Mouse (Mus musculus) thymus, postnatal 25 days (tissue): ENCODE measurements around the gene Dtx3l.
A peak's percentile ranks its signal among the peaks of the same experiment; 100 is the strongest.
"Not testable (repeated sequence)": the region's sequence is repeated elsewhere in the genome, so short reads cannot be mapped to it uniquely, and the experiment has no call there.

ENCODE experiments used
- DNase-seq: peaks from one replicate; pipeline ENCODE4 v3.0.0; 2022

Gene Dtx3l

DNA sequence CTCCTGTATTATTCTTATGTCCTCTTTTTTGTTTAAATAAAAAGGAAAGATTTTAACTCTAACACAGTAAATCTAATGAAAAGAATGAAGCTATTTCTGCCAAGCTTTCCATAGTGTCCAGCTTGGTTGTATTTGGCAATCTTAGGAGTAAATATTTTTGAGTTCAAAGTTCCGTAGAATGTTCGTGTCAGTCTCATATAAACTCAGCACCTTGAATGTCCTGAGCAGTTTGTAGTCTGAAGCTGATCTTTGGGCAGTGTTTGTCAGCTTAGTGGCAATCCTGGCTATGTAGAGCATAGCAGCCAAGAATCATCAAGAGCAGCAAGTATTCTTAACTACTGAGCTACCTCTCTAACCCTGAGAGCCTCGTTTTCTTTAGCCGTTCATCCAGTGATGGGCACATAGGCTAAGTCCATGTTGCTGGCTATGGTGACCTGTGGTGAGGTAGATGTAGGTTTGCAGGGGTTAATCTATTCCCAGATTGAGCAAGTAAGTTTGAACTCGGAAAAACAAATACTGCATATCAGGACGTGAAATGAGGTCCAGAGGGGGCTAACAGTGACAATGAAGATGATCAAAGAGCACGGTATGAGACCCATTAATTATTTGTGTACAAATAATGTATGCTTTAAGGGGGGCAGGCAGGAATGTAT is 15.3 kb downstream of the Dtx3l start:
- DNase-seq = no peak

GRCm38 (mm10) chr16:35922301-35922895 is 16.6 kb downstream of the Dtx3l start:
- DNase-seq = no peak

DNA sequence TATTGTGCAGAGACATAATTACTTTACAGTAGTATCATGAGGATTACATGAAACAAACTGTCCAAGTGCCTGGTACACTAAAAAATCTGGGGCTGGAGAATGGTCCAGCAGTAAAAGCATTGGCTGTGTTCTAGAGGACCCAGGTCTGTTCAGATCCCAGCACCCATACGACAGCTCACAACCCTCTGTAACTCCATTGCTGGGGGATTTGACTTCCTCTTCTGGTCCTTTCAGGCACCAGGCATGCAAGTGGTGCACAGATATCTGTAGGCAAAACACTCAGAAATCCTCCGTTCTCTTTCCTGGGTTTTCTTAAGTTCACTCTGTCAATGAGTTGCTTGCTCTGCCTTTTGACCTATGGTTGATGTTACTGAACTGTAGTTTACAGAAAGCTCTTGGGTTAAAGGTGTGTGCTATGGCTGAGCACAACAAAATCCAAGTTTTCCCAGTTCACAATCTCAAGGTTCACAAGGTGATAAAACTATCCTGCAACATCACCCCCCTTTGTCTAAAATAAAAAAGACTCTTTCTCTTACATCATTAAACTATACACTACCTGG is 17.2 kb downstream of the Dtx3l start:
- no peak for DNase-seq

DNA sequence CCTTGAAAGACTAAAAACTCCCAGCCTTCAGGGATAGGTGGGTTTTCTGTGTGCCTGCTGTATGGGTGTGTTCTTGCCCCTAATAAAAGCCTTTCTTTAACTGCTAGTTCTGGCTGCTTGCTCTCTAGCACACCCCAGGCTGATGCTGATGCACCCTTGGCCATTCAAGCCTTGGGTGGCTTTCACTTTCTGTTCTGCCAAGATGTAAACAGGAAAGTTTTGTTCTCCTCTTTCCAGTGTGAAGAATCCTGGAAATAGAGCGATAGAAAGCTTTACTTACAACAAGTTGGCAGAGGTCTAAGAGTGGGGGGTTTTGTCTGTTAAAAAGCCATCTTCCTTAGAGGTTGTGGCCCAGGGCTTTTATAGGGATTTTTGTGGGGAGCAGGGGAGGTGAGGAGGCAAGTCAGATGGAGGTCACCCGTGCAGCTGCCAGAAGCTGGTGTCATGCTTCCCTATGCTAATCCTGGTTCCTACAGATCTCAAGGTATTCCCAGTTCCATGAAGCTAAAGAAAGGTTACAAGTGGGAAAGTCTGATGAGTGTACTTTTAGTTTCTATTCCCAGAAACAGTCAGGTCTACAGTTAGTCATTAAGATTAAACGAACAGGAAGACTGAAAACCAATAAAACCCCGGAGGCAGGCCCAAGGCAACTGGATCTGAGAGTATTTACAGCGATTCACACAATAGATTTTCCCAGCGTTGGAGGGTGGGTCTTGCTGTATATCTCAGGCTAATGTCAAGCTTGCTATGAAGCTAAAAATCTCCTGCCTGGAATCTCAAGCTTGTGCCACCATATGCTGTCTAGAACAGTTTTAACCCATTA is 20.0 kb downstream of the Dtx3l start:
- DNase-seq = peak; percentile 47

GRCm38 (mm10) chr16:35914301-35914700 is 24.6 kb downstream of the Dtx3l start:
- no peak for DNase-seq

DNA sequence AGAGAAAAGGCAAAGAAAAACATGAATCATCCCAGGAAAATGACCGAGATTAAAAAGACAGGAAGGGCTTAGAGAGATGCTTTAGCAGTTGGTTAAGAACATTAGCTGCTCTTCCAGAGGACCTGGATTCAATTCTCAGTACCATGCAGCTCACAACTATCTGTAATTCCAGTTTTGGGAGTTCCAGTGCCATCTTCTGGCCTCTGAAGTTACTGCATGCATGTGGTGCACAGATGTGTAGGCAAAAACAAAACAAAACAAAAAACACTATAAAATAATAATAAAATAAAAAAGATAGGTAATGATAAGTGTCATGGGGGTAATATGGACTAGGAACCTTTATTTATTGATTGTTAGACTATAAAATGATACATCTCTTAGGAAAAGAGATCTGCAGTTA is 25.4 kb downstream of the Dtx3l start:
- DNase-seq = peak; percentile 34

DNA sequence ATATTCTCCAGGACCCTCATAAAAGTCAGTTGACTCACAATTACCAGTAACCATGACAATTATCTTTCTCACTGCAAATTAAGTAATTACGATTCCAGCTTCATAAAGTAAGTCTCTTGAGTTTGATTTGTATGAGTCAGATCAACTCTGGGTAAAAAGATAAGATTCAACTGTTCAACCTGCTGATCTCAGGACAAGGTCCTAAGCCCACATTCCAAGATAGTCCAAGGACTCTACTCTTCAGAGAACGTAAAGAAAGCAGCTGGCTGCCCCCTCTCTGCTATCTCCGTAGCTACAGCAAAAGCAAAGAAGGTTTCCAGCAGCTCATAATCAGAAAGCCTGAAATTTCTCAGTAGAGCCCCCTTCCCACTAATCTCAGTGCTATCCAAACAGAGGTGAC is 27.5 kb downstream of the Dtx3l start:
- no peak for DNase-seq

- no peak for DNase-seq
These were observed 31.3 kb downstream of the Dtx3l start for GRCm38 (mm10) chr16:35907432-35908201.

DNA sequence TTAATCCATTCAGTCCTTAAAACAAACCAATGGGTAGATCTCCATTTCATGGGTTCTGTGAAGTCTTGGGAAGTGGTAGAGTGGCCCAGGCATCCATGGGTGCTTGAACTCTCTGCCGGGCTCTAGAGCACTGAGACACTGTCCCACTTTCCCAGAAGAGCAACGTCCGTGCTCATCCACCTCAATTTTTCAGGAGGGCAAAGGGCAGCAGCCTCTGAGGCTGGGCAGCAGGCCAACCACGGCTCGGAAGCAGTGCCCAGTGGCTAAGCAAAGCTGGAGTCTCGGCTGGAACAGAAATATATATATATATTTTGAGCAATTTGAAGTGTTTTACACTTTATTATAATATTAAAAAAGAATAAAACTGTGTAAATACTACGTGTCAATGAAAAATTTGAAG is 32.1 kb downstream of the Dtx3l start:
- DNase-seq = no peak

DNA sequence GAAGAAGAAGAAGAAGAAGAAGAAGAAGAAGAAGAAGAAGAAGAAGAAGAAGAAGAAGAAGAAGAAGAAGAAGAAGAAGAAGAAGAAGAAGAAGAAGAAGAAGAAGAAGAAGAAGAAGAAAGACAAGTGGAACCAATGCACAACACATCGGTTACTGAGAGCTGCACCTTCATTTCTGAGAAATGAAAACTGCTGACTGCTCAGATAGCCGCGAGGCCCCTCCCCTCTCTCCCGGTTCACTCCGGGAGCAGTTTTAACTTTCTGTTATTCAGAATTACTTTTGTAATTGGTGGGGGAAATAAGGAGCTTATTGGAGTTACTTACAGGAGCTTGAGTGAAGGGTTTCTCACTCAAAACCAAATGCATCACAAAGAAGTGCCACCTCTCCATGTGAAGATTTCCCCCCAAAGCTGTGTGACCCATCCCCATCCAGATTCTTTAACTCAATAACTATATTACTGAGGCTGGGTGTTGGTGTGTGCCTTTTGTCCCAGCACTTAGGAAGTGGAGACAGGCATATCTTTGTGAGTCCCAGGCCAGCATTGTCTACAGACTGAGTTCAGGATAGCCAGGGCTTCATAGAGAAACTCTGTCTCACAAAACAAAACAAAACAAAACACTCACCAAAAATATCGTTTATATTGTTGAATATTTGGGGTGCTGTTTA is 33.0 kb downstream of the Dtx3l start:
- DNase-seq = no peak

DNA sequence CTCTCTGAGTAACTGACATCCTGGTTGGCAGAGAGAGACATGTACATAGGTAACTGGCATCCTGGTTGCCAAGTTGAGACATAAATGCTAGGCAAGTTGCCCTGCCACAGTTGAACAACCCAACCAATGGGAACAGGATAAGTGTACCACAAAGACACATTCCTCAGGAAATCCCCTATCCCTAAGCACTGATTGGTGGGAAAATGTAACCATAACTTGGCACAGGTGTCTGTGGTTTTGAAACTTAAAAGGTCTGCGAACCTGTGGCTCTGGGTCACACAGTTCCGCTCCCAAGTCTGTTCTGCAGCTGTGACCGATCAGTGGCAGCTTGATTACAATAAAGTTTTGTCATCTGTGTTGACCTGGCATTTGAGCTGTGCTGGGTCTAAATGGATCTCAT is 33.6 kb downstream of the Dtx3l start:
- DNase-seq = peak; percentile 35

GRCm38 (mm10) chr16:35904121-35904736 is 34.7 kb downstream of the Dtx3l start:
- no peak for DNase-seq

DNA sequence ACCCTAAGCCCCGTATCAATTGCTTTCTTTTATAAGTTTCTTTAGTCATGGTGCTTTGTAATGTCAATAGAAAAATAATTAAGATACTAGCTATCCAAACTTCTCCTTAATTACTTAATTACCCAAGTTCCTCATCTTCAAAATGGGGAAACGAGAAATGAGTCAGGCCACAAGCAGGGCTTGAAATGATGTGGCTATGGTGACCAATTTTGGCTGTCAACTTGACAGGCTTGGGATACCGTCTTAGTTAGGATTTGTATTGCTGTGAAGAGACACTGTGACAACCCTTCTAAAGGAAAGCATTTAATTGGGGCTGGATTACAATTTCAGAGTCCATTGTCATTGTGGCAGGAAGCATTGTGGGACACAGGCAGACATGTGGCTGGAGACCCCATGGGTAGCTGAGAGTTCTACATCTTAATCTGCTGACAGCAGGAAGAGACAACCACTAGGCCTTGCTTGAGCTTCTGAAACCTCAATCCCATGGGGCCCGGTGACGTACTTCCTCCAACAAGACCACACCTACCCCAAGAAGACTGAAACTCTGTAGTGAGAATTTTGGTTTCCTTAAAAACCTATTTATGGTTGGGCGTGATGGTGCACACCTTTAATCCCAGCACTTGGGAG is 35.8 kb downstream of the Dtx3l start:
- DNase-seq = no peak

- no peak for DNase-seq
These were observed 38.4 kb downstream of the Dtx3l start for GRCm38 (mm10) chr16:35900541-35900940.

GRCm38 (mm10) chr16:35894997-35895396 is 44.0 kb downstream of the Dtx3l start:
- no peak for DNase-seq

- DNase-seq = not testable (repeated sequence)
These were observed 47.3 kb downstream of the Dtx3l start for GRCm38 (mm10) chr16:35891603-35892002.

- no peak for DNase-seq
These were observed 48.3 kb downstream of the Dtx3l start for GRCm38 (mm10) chr16:35890645-35891044.

GRCm38 (mm10) chr16:35888910-35889309 is 50.0 kb downstream of the Dtx3l start:
- no peak for DNase-seq

DNA sequence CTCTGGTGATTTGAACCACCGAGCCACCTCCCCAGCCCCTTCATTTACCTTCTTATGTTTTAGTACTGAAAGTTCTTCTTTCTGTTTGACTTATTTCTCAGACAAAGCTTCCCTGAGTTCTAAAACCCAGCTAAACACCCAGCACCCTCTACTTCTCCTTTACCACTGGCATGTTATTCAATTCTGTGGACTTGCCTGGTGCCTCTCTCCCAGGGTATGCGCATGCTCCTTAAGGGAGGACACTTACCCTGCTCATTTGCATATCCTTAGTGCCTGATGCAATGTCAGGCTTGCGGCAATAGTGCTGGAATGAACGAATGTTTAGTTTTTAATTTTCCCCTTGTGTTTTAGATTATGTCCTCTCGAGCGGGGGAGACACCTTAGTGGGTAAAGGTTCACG is 50.8 kb downstream of the Dtx3l start:
- no peak for DNase-seq
